ENCODE assay signal across 8 mouse cellular contexts in genomic region chr5:30914849-30915248, GRCm38 (mm10). TPM values are rescaled to one million over a fixed set of nuclear protein-coding genes. Genes with fewer than 3 reads are reported as not detected.
DNase-seq lines count a peak whose midpoint lies in the region; ATAC-seq and TF ChIP-seq lines count a peak whose summit lies in the region.

No protein-coding gene starts in this region.

- no peak for TF ChIP-seq POLR2A in bone marrow, adult 2 months (IDR thresholded peaks at IDR 0.05; ENCODE audit: borderline replicate concordance, control insufficient read depth, low read depth, low read length)
- no peak for TF ChIP-seq POLR2A in embryonic fibroblast, embryonic 13.5 days (IDR thresholded peaks at IDR 0.05; ENCODE audit: low read depth, low read length)
- TF ChIP-seq POLR2A in limb, embryonic 14.5 days (IDR thresholded peaks at IDR 0.05; ENCODE audit: borderline replicate concordance, extremely low read depth, insufficient read depth, insufficient read length): no peak

- no peak for TF ChIP-seq CTCF in hindbrain, postnatal 0 days (IDR thresholded peaks at IDR 0.05; ENCODE audit: low read depth)
- TF ChIP-seq CTCF in bone marrow, adult 2 months (IDR thresholded peaks at IDR 0.05; ENCODE audit: control insufficient read depth, insufficient read depth, low read length): no peak
- no peak for TF ChIP-seq CTCF in embryonic fibroblast, embryonic 13.5 days (IDR thresholded peaks at IDR 0.05; ENCODE audit: borderline replicate concordance, insufficient read depth, low read length)

- H3K27ac ChIP-seq in hindbrain, embryonic 10.5 days: peak overlapping the region; percentile 86
- H3K27ac ChIP-seq in hindbrain, postnatal 0 days: no peak overlapping the region
- H3K27ac ChIP-seq in bone marrow, adult 2 months (ENCODE audit: control insufficient read depth, insufficient read depth, low read depth, low read length, poor library complexity): peak overlapping the region; percentile 73
- peak overlapping the region; percentile 90 for H3K27ac ChIP-seq in embryonic fibroblast, embryonic 13.5 days (ENCODE audit: insufficient read depth, low read length)
- H3K27ac ChIP-seq in limb, embryonic 14.5 days (replicated peaks; ENCODE audit: low read depth, low read length): peak overlapping the region; percentile 97

- H3K9ac ChIP-seq in hindbrain, postnatal 0 days (replicated peaks; ENCODE audit: low read length): no peak overlapping the region
- H3K9ac ChIP-seq in limb, embryonic 14.5 days (ENCODE audit: low read depth, low read length, severe bottlenecking): peak overlapping the region; percentile 71

- H3K4me2 ChIP-seq in hindbrain, postnatal 0 days (ENCODE audit: low read depth, low read length): no peak overlapping the region; the same call in 1 of the 2 replicates
- H3K4me2 ChIP-seq in limb, embryonic 14.5 days (replicated peaks; ENCODE audit: low read depth, low read length, severe bottlenecking): peak overlapping the region; percentile 91

- H3K36me3 ChIP-seq in hindbrain, embryonic 10.5 days: peaks cover 31% of the 10 kb centered on the region
- H3K36me3 ChIP-seq in hindbrain, postnatal 0 days (ENCODE audit: insufficient read depth, low read length): no peaks in the 10 kb centered on the region
- H3K36me3 ChIP-seq in limb, embryonic 14.5 days (ENCODE audit: control insufficient read depth, insufficient read depth, low read length): peaks cover 34% of the 10 kb centered on the region

- DNase-seq in hindbrain, embryonic 10.5 days (ENCODE audit: low spot score): no peak
- no peak for DNase-seq in hindbrain, postnatal 0 days (ENCODE audit: low spot score)
- no peak for DNase-seq in limb, embryonic 14.5 days (ENCODE audit: low spot score)
- DNase-seq in right cerebral cortex, postnatal 25 days: no peak
- no peak for DNase-seq in left cerebral cortex, adult 9 months (ENCODE audit: low spot score in 2 of 2)
- DNase-seq in MN1 (ENCODE audit: low spot score): no peak

- WGBS in hindbrain, embryonic 10.5 days: 69% methylated on average over 6 of the region's 6 CpGs
- 85% methylated on average over 6 of the region's 6 CpGs for WGBS in hindbrain, postnatal 0 days
- 19% methylated on average over 6 of the region's 6 CpGs for WGBS in bone marrow, adult 2 months
- WGBS in limb, embryonic 14.5 days: 33% methylated on average over 6 of the region's 6 CpGs

- peaks cover 64% of the 10 kb centered on the region for H3K4me1 ChIP-seq in hindbrain, embryonic 10.5 days (replicated peaks)
- peaks cover 3% of the 10 kb centered on the region for H3K4me1 ChIP-seq in hindbrain, postnatal 0 days (ENCODE audit: insufficient read depth, low read length)
- H3K4me1 ChIP-seq in bone marrow, adult 2 months (ENCODE audit: control insufficient read depth, insufficient read depth, low read length): peaks cover 5% of the 10 kb centered on the region
- H3K4me1 ChIP-seq in embryonic fibroblast, embryonic 13.5 days (ENCODE audit: control insufficient read depth, insufficient read depth, low read length): peaks cover 10% of the 10 kb centered on the region
- peaks cover 47% of the 10 kb centered on the region for H3K4me1 ChIP-seq in limb, embryonic 14.5 days (ENCODE audit: control insufficient read depth, insufficient read depth, low read length)

- no peaks in the 10 kb centered on the region for H3K9me3 ChIP-seq in hindbrain, embryonic 10.5 days
- H3K9me3 ChIP-seq in hindbrain, postnatal 0 days (ENCODE audit: low read length): no peaks in the 10 kb centered on the region
- no peaks in the 10 kb centered on the region for H3K9me3 ChIP-seq in limb, embryonic 14.5 days (ENCODE audit: control insufficient read depth, low read length)

- H3K4me3 ChIP-seq in hindbrain, embryonic 10.5 days: peak overlapping the region; percentile 46
- no peak overlapping the region for H3K4me3 ChIP-seq in hindbrain, postnatal 0 days (ENCODE audit: low read length)
- peak overlapping the region; percentile 56 for H3K4me3 ChIP-seq in bone marrow, adult 2 months (replicated peaks; ENCODE audit: control insufficient read depth, low read depth, low read length)
- H3K4me3 ChIP-seq in embryonic fibroblast, embryonic 13.5 days (ENCODE audit: insufficient read depth, low read length): peak overlapping the region; percentile 63
- H3K4me3 ChIP-seq in limb, embryonic 14.5 days (replicated peaks; ENCODE audit: low read length): peak overlapping the region; percentile 62

- no peaks in the 10 kb centered on the region; the same call in 1 of the 2 replicates for H3K27me3 ChIP-seq in hindbrain, embryonic 10.5 days (ENCODE audit: insufficient read depth, poor library complexity, severe bottlenecking)
- no peaks in the 10 kb centered on the region for H3K27me3 ChIP-seq in hindbrain, postnatal 0 days (ENCODE audit: insufficient read depth, low read length)
- H3K27me3 ChIP-seq in limb, embryonic 14.5 days (ENCODE audit: control insufficient read depth, insufficient read depth, low read length): no peaks in the 10 kb centered on the region

- ATAC-seq in hindbrain, postnatal 0 days: no peak
- ATAC-seq in limb, embryonic 14.5 days (ENCODE audit: low FRiP score, low read depth): no peak

RNA-seq across cellular contexts. Expression of gene Emilin1, which starts 1.6 kb away (rescaled TPM):
- polyA plus RNA-seq in hindbrain, embryonic 10.5 days (2016; fragmentation: Nextera tagmentation; extraction: Ambion mirVana): 85.1 and 87.4 TPM in 2 replicates
- total RNA-seq in hindbrain, postnatal 0 days (2014; rRNA removed): 8.1 and 9.3 TPM in 2 replicates
- 10.3 and 10.5 TPM in 2 replicates for polyA plus RNA-seq in hindbrain, postnatal 0 days (2015; fragmentation: Nextera tagmentation; extraction: Ambion mirVana)
- 9.3 and 17.6 TPM in 2 replicates for polyA plus RNA-seq in bone marrow, adult 2 months (2011; ENCODE audit: insufficient read depth, insufficient read length, low replicate concordance, missing spikeins)
- polyA plus RNA-seq in embryonic fibroblast, embryonic 13.5 days (2011; ENCODE audit: insufficient read length, low read depth, missing spikeins): 85.9 and 98.0 TPM in 2 replicates
- polyA plus RNA-seq in limb, embryonic 14.5 days (2012; rRNA removed): 222 and 268 TPM in 2 replicates
- 191 and 204 TPM in 2 replicates for polyA plus RNA-seq in limb, embryonic 14.5 days (2014; fragmentation: Nextera tagmentation; extraction: Ambion mirVana)

RNA-seq across cellular contexts. Expression of gene Khk, which starts 6.4 kb away (rescaled TPM):
- polyA plus RNA-seq in hindbrain, embryonic 10.5 days (2016; fragmentation: Nextera tagmentation; extraction: Ambion mirVana): 7.2 and 8.0 TPM in 2 replicates
- 3.0 and 14.6 TPM in 2 replicates for total RNA-seq in hindbrain, postnatal 0 days (2014; rRNA removed)
- 16.5 and 17.4 TPM in 2 replicates for polyA plus RNA-seq in hindbrain, postnatal 0 days (2015; fragmentation: Nextera tagmentation; extraction: Ambion mirVana)
- polyA plus RNA-seq in bone marrow, adult 2 months (2011; ENCODE audit: insufficient read depth, insufficient read length, low replicate concordance, missing spikeins): 42.6 and 45.4 TPM in 2 replicates
- 11.4 and 12.4 TPM in 2 replicates for polyA plus RNA-seq in embryonic fibroblast, embryonic 13.5 days (2011; ENCODE audit: insufficient read length, low read depth, missing spikeins)
- 29.5 and 37.8 TPM in 2 replicates for polyA plus RNA-seq in limb, embryonic 14.5 days (2012; rRNA removed)
- 29.7 and 31.3 TPM in 2 replicates for polyA plus RNA-seq in limb, embryonic 14.5 days (2014; fragmentation: Nextera tagmentation; extraction: Ambion mirVana)

RNA-seq across cellular contexts. Expression of gene Ost4, which starts 7.3 kb away (rescaled TPM):
- 405 and 407 TPM in 2 replicates for polyA plus RNA-seq in hindbrain, embryonic 10.5 days (2016; fragmentation: Nextera tagmentation; extraction: Ambion mirVana)
- 109 and 179 TPM in 2 replicates for total RNA-seq in hindbrain, postnatal 0 days (2014; rRNA removed)
- 224 and 236 TPM in 2 replicates for polyA plus RNA-seq in hindbrain, postnatal 0 days (2015; fragmentation: Nextera tagmentation; extraction: Ambion mirVana)
- polyA plus RNA-seq in bone marrow, adult 2 months (2011; ENCODE audit: insufficient read depth, insufficient read length, low replicate concordance, missing spikeins): 147 and 148 TPM in 2 replicates
- polyA plus RNA-seq in embryonic fibroblast, embryonic 13.5 days (2011; ENCODE audit: insufficient read length, low read depth, missing spikeins): 335 and 354 TPM in 2 replicates
- polyA plus RNA-seq in limb, embryonic 14.5 days (2012; rRNA removed): 364 and 388 TPM in 2 replicates
- 502 and 567 TPM in 2 replicates for polyA plus RNA-seq in limb, embryonic 14.5 days (2014; fragmentation: Nextera tagmentation; extraction: Ambion mirVana)

RNA-seq across cellular contexts. Expression of gene Agbl5, which starts 26.4 kb away (rescaled TPM):
- 18.4 and 24.2 TPM in 2 replicates for polyA plus RNA-seq in hindbrain, embryonic 10.5 days (2016; fragmentation: Nextera tagmentation; extraction: Ambion mirVana)
- total RNA-seq in hindbrain, postnatal 0 days (2014; rRNA removed): 58.7 and 61.8 TPM in 2 replicates
- polyA plus RNA-seq in hindbrain, postnatal 0 days (2015; fragmentation: Nextera tagmentation; extraction: Ambion mirVana): 14.9 and 18.0 TPM in 2 replicates
- 5.4 and 6.2 TPM in 2 replicates for polyA plus RNA-seq in bone marrow, adult 2 months (2011; ENCODE audit: insufficient read depth, insufficient read length, low replicate concordance, missing spikeins)
- polyA plus RNA-seq in embryonic fibroblast, embryonic 13.5 days (2011; ENCODE audit: insufficient read length, low read depth, missing spikeins): 7.2 and 17.0 TPM in 2 replicates
- polyA plus RNA-seq in limb, embryonic 14.5 days (2012; rRNA removed): 61.9 and 78.3 TPM in 2 replicates
- 27.7 and 32.2 TPM in 2 replicates for polyA plus RNA-seq in limb, embryonic 14.5 days (2014; fragmentation: Nextera tagmentation; extraction: Ambion mirVana)

RNA-seq across cellular contexts. Expression of gene Cgref1, which starts 30.5 kb away (rescaled TPM):
- 3.7 and 6.7 TPM in 2 replicates for polyA plus RNA-seq in hindbrain, embryonic 10.5 days (2016; fragmentation: Nextera tagmentation; extraction: Ambion mirVana)
- total RNA-seq in hindbrain, postnatal 0 days (2014; rRNA removed): 114 and 153 TPM in 2 replicates
- 77.4 and 88.0 TPM in 2 replicates for polyA plus RNA-seq in hindbrain, postnatal 0 days (2015; fragmentation: Nextera tagmentation; extraction: Ambion mirVana)
- polyA plus RNA-seq in bone marrow, adult 2 months (2011; ENCODE audit: insufficient read depth, insufficient read length, low replicate concordance, missing spikeins): 1.0 TPM in 1 of 2 replicates, not detected in the other
- 14.4 and 16.9 TPM in 2 replicates for polyA plus RNA-seq in embryonic fibroblast, embryonic 13.5 days (2011; ENCODE audit: insufficient read length, low read depth, missing spikeins)
- polyA plus RNA-seq in limb, embryonic 14.5 days (2012; rRNA removed): 19.8 and 21.5 TPM in 2 replicates
- 15.1 and 20.9 TPM in 2 replicates for polyA plus RNA-seq in limb, embryonic 14.5 days (2014; fragmentation: Nextera tagmentation; extraction: Ambion mirVana)
